Mouse (Mus musculus) hindlimb bud, embryonic 11.5 days (tissue): Measurements from ENCODE around the gene Mlh1.

Source experiments
- DNase-seq: peaks from one replicate; pipeline ENCODE4 v3.0.0-alpha.2; 2012; ENCODE audit warnings: low read depth, low spot score; ENCODE audit errors: extremely low spot score

The Mlh1 gene

DNA sequence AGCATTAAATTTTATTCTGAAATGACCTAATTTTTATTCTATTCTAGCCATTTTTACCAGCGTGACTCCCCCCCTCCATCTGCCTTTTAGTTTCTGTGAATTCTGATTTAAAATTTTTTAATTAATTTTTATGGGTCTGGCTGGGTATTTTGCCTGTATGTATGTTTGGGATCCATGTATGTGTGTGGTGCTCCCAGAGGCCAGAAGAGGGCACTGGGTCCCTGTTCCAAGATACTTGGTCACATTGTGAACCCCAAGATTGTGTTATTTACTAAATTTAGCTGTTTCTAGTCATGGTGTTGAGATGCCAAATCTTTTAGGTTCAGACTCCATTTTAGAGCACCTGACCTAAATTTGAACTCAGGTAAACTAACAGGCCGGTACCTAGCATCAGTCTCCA, 14.9 kb upstream of the Mlh1 start:
- no peak for DNase-seq

- DNase-seq = no peak
Observed at GRCm38 (mm10) chr9:111285676-111286075, 14.1 kb upstream of the Mlh1 start.

- no peak for DNase-seq
Observed at GRCm38 (mm10) chr9:111285061-111285460, 13.5 kb upstream of the Mlh1 start.

- no peak for DNase-seq
Observed at GRCm38 (mm10) chr9:111275156-111275555, 3.6 kb upstream of the Mlh1 start.

- DNase-seq = no peak
Observed at GRCm38 (mm10) chr9:111273958-111274357, 2.4 kb upstream of the Mlh1 start.

- no peak for DNase-seq
Observed at GRCm38 (mm10) chr9:111272996-111273785, 1.6 kb upstream of the Mlh1 start.

GRCm38 (mm10) chr9:111272356-111272755, 765 bp upstream of the Mlh1 start:
- DNase-seq = no peak

DNA sequence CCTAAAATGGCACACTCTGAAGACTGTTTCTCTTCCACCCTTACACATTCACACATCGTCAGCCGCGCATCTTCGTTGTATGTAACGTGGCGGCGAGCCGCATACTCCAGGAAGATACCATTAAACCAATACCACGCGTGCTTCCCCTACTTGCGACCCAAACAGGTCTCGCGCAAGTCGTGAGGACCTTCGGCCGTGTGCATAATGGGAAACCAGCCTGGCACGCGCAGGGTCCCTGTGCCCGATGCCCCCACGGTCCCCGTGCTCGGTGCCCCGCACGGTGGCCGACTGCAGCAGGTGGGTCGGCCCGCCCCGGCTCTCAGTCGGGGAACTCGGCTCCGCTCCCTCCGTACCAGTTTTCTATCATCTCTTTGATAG, 546 bp downstream of the Mlh1 start:
- DNase-seq = no peak

GRCm38 (mm10) chr9:111270606-111271005, 985 bp downstream of the Mlh1 start:
- no peak for DNase-seq

- DNase-seq = no peak
Observed at GRCm38 (mm10) chr9:111267998-111268397, 3.6 kb downstream of the Mlh1 start.

GRCm38 (mm10) chr9:111261356-111261755, 10.2 kb downstream of the Mlh1 start:
- DNase-seq = no peak

DNA sequence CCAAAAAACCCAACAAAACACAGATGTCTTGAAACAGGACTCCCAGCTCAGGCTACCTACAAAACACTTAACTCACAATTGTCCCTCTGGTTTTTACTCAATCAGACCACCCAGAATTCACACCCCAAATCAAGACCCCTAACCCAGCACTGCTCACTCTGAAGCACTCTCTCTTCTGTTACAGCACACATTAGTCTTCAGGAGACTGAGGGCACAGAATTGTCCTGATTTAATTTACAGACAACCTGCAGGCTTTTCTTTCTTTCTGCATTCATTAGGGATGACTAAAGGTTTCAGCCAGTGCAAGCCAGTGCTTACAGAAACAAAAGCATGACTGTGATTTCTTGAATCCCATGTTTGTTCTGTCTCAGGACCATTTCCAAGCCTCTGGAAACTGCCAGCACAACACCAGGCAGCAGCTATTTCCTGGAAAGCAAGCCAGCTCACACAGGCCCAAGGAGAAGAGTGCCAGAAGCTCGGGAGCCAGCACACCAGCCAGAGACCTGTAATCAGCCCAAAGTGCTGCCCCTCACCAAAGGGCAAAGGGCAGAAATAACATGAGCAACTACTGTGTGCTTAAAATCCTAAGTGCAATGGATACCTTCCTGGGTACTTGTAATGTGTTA, 11.1 kb downstream of the Mlh1 start:
- DNase-seq = no peak

- no peak for DNase-seq
Observed at GRCm38 (mm10) chr9:111252161-111252869, 19.3 kb downstream of the Mlh1 start.

GRCm38 (mm10) chr9:111247682-111248246, 23.8 kb downstream of the Mlh1 start:
- no peak for DNase-seq

- no peak for DNase-seq
Observed at GRCm38 (mm10) chr9:111245546-111245945, 26.0 kb downstream of the Mlh1 start.

- DNase-seq = no peak
Observed at GRCm38 (mm10) chr9:111243384-111243783, 28.2 kb downstream of the Mlh1 start.

- DNase-seq = no peak
Observed at GRCm38 (mm10) chr9:111239821-111240220, 31.8 kb downstream of the Mlh1 start.

- DNase-seq = no peak
Observed at GRCm38 (mm10) chr9:111237726-111238125, 33.9 kb downstream of the Mlh1 start.

DNA sequence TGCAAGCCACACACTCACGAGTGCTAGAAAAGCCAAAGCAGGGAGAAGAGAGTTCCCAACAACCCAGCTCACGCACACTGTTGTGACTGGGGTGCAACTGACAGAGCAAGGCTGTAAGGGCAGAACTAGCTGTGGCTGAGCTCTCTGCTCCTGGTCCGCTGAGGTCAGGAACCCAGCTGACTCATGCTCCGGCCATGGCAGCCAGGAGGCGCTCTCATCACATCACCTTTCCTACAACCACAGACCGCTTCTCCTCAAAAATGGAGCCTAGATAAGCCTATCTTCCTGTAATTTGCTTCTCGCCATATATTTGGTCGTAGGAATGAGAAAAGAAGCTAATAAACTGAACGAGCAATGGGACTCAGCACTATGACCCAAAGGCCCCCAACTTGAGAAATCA, 36.9 kb downstream of the Mlh1 start:
- DNase-seq = no peak

GRCm38 (mm10) chr9:111228446-111228845, 43.1 kb downstream of the Mlh1 start:
- no peak for DNase-seq

DNA sequence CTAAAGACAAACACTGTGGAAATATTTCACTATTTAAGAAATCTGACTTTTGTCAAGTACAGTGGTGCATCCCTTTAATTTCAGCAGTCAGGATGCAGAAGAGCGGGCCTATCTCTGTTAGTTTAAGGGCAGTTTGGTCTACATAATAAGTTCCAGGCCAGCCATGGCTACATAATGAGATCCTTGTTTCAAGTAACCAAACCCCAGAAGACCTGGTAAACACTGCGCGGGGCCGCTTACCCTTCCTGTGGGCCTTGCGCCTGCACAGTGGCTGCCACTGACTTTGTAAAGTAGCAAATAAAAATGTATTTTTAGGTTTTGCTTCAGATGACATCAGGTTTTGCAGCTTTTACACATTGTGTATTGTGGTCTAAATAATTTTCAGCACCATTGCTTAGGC, 48.2 kb downstream of the Mlh1 start:
- no peak for DNase-seq

DNA sequence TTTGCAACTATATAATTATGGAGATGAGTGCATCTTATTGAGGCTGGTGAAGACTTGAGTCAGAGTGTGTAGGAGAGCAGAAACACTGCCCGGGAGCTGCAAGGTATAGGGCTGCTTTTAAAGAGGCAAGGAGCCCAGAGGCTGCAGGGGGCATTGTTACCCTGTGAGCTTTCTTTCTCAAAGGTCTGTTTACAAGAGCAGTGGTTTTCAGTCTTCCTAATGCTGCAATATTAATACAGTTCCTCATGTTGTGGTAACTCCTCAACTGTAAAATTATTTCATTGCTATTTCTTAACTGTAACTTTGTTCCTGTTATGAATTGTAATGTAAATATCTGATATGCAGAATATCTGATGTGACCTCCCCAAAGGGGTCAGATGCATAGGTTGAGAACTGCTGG, 50.0 kb downstream of the Mlh1 start:
- DNase-seq = no peak
